Mouse (Mus musculus) CH12.LX (cell line): ENCODE results near the gene Lingo3.

Experiments used
- BHLHE40 ChIP-seq: IDR thresholded peaks from 2 replicates; pipeline ENCODE4 v1.6.1; 2011; ENCODE audit warnings: mild to moderate bottlenecking, low read depth, low read length, improper control_type of control experiment
- CTCF ChIP-seq, 2 experiments: IDR thresholded peaks in 1 of 2; conservative IDR thresholded peaks in 1 of 2; 2 replicates each; pipeline ENCODE4 v1.5.1; 2011 to 2012; ENCODE audit warnings: low read depth in 2 of 2, low read length in 2 of 2, improper control_type of control experiment in 1 of 2, inconsistent platforms in 1 of 2, mild to moderate bottlenecking in 1 of 2, moderate library complexity in 1 of 2
- EP300 ChIP-seq: IDR thresholded peaks from 2 replicates; pipeline ENCODE4 v1.6.1; 2011; ENCODE audit warnings: low read length, improper control_type of control experiment
- MAX ChIP-seq: IDR thresholded peaks from 2 replicates; pipeline ENCODE4 v1.6.1; 2011; ENCODE audit warnings: low read length, improper control_type of control experiment
- MEF2A ChIP-seq: IDR thresholded peaks from 2 replicates; pipeline ENCODE4 v1.6.1; 2014; ENCODE audit warnings: low read depth, mild to moderate bottlenecking, inconsistent platforms, low read length, improper control_type of control experiment, borderline replicate concordance
- MXI1 ChIP-seq: IDR thresholded peaks from 2 replicates; pipeline ENCODE4 v1.6.1; 2011; ENCODE audit warnings: mild to moderate bottlenecking, low read depth, low read length, improper control_type of control experiment
- POLR2A ChIP-seq: IDR thresholded peaks from 2 replicates; pipeline ENCODE4 v1.6.1; 2011; ENCODE audit warnings: low read depth, mild to moderate bottlenecking, improper control_type of control experiment, low read length
- POLR2AphosphoS2 ChIP-seq: IDR thresholded peaks from 2 replicates; pipeline ENCODE4 v1.6.1; 2011; ENCODE audit warnings: low read depth, low read length, improper control_type of control experiment
- RAD21 ChIP-seq: IDR thresholded peaks from 2 replicates; pipeline ENCODE4 v1.6.1; 2011; ENCODE audit warnings: low read depth, mild to moderate bottlenecking, low read length, improper control_type of control experiment, moderate library complexity
- SMC3 ChIP-seq: IDR thresholded peaks from 2 replicates; pipeline ENCODE4 v1.6.1; 2011; ENCODE audit warnings: low read depth, low read length, improper control_type of control experiment
- TCF12 ChIP-seq: IDR thresholded peaks from 2 replicates; pipeline ENCODE4 v1.6.1; 2014; ENCODE audit warnings: low read depth, mild to moderate bottlenecking, inconsistent platforms, low read length, improper control_type of control experiment
- USF1 ChIP-seq: IDR thresholded peaks from 2 replicates; pipeline ENCODE4 v1.6.1; 2014; ENCODE audit warnings: low read depth, mild to moderate bottlenecking, inconsistent platforms, low read length, improper control_type of control experiment
- USF2 ChIP-seq: conservative IDR thresholded peaks from 2 replicates; pipeline ENCODE4 v1.6.1; 2011; ENCODE audit warnings: low read depth, low read length, improper control_type of control experiment
- ZC3H11A ChIP-seq: IDR thresholded peaks from 2 replicates; pipeline ENCODE4 v1.6.1; 2012; ENCODE audit warnings: low read depth, mild to moderate bottlenecking, inconsistent platforms, low read length, improper control_type of control experiment

DNA sequence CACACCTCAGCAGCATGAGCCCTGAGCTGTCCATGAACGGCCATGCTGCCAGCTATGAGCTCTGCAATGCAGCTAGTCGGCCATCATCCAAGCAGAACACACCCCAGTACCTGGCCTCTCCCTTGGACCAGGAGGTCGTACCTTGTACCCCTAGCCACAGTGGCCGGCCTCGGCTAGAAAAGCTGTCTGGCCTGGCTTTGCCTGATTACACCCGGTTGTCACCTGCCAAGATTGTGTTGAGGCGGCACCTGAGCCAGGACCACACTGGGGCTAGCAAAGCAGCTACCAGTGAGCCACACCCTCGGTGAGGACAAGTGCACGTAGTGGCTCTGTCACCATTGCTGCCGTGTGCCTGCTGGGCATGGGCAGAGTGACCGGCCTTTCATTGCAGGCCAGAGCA is 57.9 kb downstream of the Lingo3 start:
- TF ChIP-seq POLR2A (no peak), EP300 (no peak), TCF12 (no peak), MEF2A (no peak), CTCF (conservative IDR thresholded peaks at IDR 0.05 in 1 of 2, IDR thresholded peaks at IDR 0.05 in 1 of 2; ENCODE audit: low read depth in 2 of 2, low read length in 2 of 2) (no peak), USF2 (no peak), USF1 (no peak), MAX (no peak), MXI1 (no peak), ZC3H11A (no peak), BHLHE40 (no peak), SMC3 (no peak), RAD21 (no peak), POLR2AphosphoS2 (no peak)
